In genomic region chr6:100170711-100171348, GRCm38 (mm10) we compare ENCODE assay signal across 9 mouse cellular contexts.
DNase-seq lines count a peak whose midpoint lies in the region; ATAC-seq and TF ChIP-seq lines count a peak whose summit lies in the region.
"Had no signal": no experiment of that assay in that cellular context is flagged by ENCODE, and none has a peak within 500 bp of the region (broad histone marks: within the 10 kb centered on the region; RNA-seq: fewer than 3 reads in every experiment).

No protein-coding gene starts in this region.

- peak overlapping the region; percentile 54 for H3K4me2 ChIP-seq in heart, embryonic 15.5 days
- peak overlapping the region; percentile 50 for H3K4me2 ChIP-seq in liver, embryonic 12.5 days
- H3K4me2 ChIP-seq in midbrain, postnatal 0 days (ENCODE audit: low read depth, low read length, poor library complexity, severe bottlenecking), result no peak overlapping the region

- H3K36me3 ChIP-seq in embryonic facial prominence, embryonic 10.5 days (replicated peaks), result no peaks in the 10 kb centered on the region
- H3K36me3 ChIP-seq in heart, embryonic 15.5 days, result no peaks in the 10 kb centered on the region
- H3K36me3 ChIP-seq in liver, embryonic 12.5 days, result no peaks in the 10 kb centered on the region
- no peaks in the 10 kb centered on the region for H3K36me3 ChIP-seq in midbrain, postnatal 0 days (ENCODE audit: insufficient read depth, low read length)

- H3K9me3 ChIP-seq in embryonic facial prominence, embryonic 10.5 days, result no peaks in the 10 kb centered on the region
- H3K9me3 ChIP-seq in heart, embryonic 15.5 days (replicated peaks), result no peaks in the 10 kb centered on the region
- no peaks in the 10 kb centered on the region for H3K9me3 ChIP-seq in liver, embryonic 12.5 days (replicated peaks)
- no peaks in the 10 kb centered on the region for H3K9me3 ChIP-seq in midbrain, postnatal 0 days (ENCODE audit: low read length)

- peaks cover 85% of the 10 kb centered on the region for H3K27me3 ChIP-seq in embryonic facial prominence, embryonic 10.5 days (replicated peaks; ENCODE audit: low read depth, poor library complexity, severe bottlenecking)
- H3K27me3 ChIP-seq in heart, embryonic 15.5 days, result peaks cover 5% of the 10 kb centered on the region; the same call in 1 of the 2 replicates
- peaks cover 44% of the 10 kb centered on the region for H3K27me3 ChIP-seq in liver, embryonic 12.5 days (replicated peaks)
- H3K27me3 ChIP-seq in midbrain, postnatal 0 days (ENCODE audit: insufficient read depth, low read length), result peaks cover 4% of the 10 kb centered on the region; the same call in 1 of the 2 replicates
- H3K27me3 ChIP-seq: CH12.LX had no signal

- peaks cover 13% of the 10 kb centered on the region for H3K4me1 ChIP-seq in embryonic facial prominence, embryonic 10.5 days
- H3K4me1 ChIP-seq in heart, embryonic 15.5 days (replicated peaks), result peaks cover 13% of the 10 kb centered on the region
- H3K4me1 ChIP-seq in liver, embryonic 12.5 days, result peaks cover 14% of the 10 kb centered on the region
- H3K4me1 ChIP-seq in midbrain, postnatal 0 days (ENCODE audit: insufficient read depth, low read length), result peaks cover 8% of the 10 kb centered on the region

- peak; percentile 53; the same call in 1 of the 2 replicates for ATAC-seq in heart, embryonic 15.5 days (replicated peaks; ENCODE audit: insufficient number of reproducible peaks, insufficient read depth, low FRiP score, low read depth)
- peak; percentile 71 for ATAC-seq in liver, embryonic 12.5 days
- no peak for ATAC-seq in midbrain, postnatal 0 days (ENCODE audit: low FRiP score)
- ATAC-seq in monocyte, adult 5-6 weeks (replicated peaks; ENCODE audit: insufficient number of reproducible peaks, low FRiP score, low TSS enrichment, poor library complexity, severe bottlenecking), result no peak; the same call in 1 of the 2 replicates

- H3K9ac ChIP-seq in heart, embryonic 15.5 days, result peak overlapping the region; percentile 32; the same call in 1 of the 2 replicates
- no peak overlapping the region for H3K9ac ChIP-seq in liver, embryonic 12.5 days
- no peak overlapping the region for H3K9ac ChIP-seq in midbrain, postnatal 0 days (replicated peaks; ENCODE audit: low read length, poor library complexity, severe bottlenecking)

- TF ChIP-seq CTCF in midbrain, postnatal 0 days (IDR thresholded peaks at IDR 0.05), result no peak

- DNase-seq in gastrocnemius, postnatal 25 days, result peak; percentile 24
- DNase-seq in gastrocnemius, postnatal 10 days, result no peak
- peak; percentile 51 for DNase-seq in embryonic facial prominence, embryonic 10.5 days (ENCODE audit: low spot score)
- DNase-seq in kidney, postnatal 4 days, result peak; percentile 55 to 61
- peak; percentile 52 for DNase-seq in midbrain, postnatal 0 days (ENCODE audit: low spot score)

- WGBS in embryonic facial prominence, embryonic 10.5 days, result 3% methylated on average over 22 of the region's 22 CpGs
- 5% methylated on average over 22 of the region's 22 CpGs for WGBS in heart, embryonic 15.5 days
- WGBS in liver, embryonic 12.5 days (ENCODE audit: insufficient replicate concordance), result 3% methylated on average over 22 of the region's 22 CpGs
- 10% methylated on average over 22 of the region's 22 CpGs for WGBS in midbrain, postnatal 0 days

- H3K27ac ChIP-seq in embryonic facial prominence, embryonic 10.5 days (replicated peaks), result peak overlapping the region; percentile 72
- H3K27ac ChIP-seq in heart, embryonic 15.5 days, result peak overlapping the region; percentile 53
- no peak overlapping the region for H3K27ac ChIP-seq in liver, embryonic 12.5 days
- no peak overlapping the region for H3K27ac ChIP-seq in midbrain, postnatal 0 days (ENCODE audit: low read depth, low read length)

- peak overlapping the region; percentile 45 for H3K4me3 ChIP-seq in embryonic facial prominence, embryonic 10.5 days
- H3K4me3 ChIP-seq in heart, embryonic 15.5 days, result peak overlapping the region; percentile 26; the same call in 1 of the 2 replicates
- no peak overlapping the region for H3K4me3 ChIP-seq in liver, embryonic 12.5 days
- H3K4me3 ChIP-seq in midbrain, postnatal 0 days (ENCODE audit: low read depth, low read length), result no peak overlapping the region

Comparison
In these comparisons a context has a peak if more than half of its experiments do, and no peak if none do; other contexts are left out.
1. H3K27ac ChIP-seq: peak in embryonic facial prominence, embryonic 10.5 days (single experiment) and heart, embryonic 15.5 days (single experiment); none in liver, embryonic 12.5 days (single experiment) and midbrain, postnatal 0 days (single experiment).
2. H3K4me3 ChIP-seq: peak in embryonic facial prominence, embryonic 10.5 days (single experiment) and heart, embryonic 15.5 days (single experiment); none in liver, embryonic 12.5 days (single experiment) and midbrain, postnatal 0 days (single experiment).
3. ATAC-seq: peak in heart, embryonic 15.5 days (single experiment) and liver, embryonic 12.5 days (single experiment); none in midbrain, postnatal 0 days (single experiment) and monocyte, adult 5-6 weeks (single experiment).